Mouse (Mus musculus) cortical plate, adult 2 months (tissue): ENCODE results near the gene H2al2b. TPM values are rescaled to one million over a fixed set of nuclear protein-coding genes. Genes with fewer than 3 reads are reported as not detected.
"Not testable (repeated sequence)": the region's sequence is repeated elsewhere in the genome, so short reads cannot be mapped to it uniquely, and the experiment has no call there.

ENCODE experiments used
- H3K27ac ChIP-seq: fragments of 200-500 bp; 2 replicates; pipeline ENCODE4 v1.5.1; 2012; ENCODE audit warnings: low read length, control low read depth, inconsistent platforms; ENCODE audit not compliant: insufficient read depth
- H3K4me1 ChIP-seq: fragments of 200-500 bp; 2 replicates; pipeline ENCODE4 v1.6.1; 2011; ENCODE audit warnings: low read length; ENCODE audit not compliant: control insufficient read depth, insufficient read depth
- H3K4me3 ChIP-seq: fragments of 200-500 bp; 2 replicates; pipeline ENCODE4 v1.5.1; 2011; ENCODE audit warnings: mild to moderate bottlenecking, low read length, control low read depth; ENCODE audit not compliant: insufficient read depth
- polyA plus RNA-seq: library from polyadenylated mRNA; depleted of rRNA; stranded (reverse); fragments of >200 nt; gene quantifications from 2 replicates; pipeline ENCODE4 v1.2.3, GENCODE M21; 2012; rRNA removed

Gene H2al2b
- polyA plus RNA-seq = not detected in 2 replicates

DNA sequence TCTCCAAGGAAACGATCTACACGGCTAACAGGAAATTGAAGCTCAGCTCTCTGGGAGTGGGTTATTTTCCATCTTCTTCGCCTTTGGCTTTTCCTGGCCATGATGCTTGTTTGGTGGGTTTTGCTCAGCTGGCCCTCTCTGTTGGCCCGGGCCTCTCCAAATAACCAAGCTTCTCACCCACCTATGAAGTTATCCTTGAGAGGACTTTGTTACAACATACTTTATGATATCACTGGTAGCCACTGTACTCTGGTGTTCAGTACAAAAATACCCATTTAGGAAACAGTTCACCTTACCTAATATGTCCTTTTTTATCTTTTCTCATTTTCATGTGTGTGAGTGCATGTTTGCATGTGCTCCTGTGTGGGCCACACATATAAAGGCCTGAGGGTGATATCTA, at the start of gene H2al2b:
TSS of gene H2al2b (minus strand) at position 101 of the 400 bp plus-strand sequence.
- H3K27ac ChIP-seq, H3K4me3 ChIP-seq, H3K4me1 ChIP-seq: not testable (repeated sequence)

Other genes starting within 250 kb of the H2al2b start
- gene H2al2c, start 121.6 kb downstream of the H2al2b start, polyA plus RNA-seq = not detected in 2 replicates
- not detected in 2 replicates for gene Sry, start 57.0 kb downstream of the H2al2b start, polyA plus RNA-seq
- gene Gm4064, start 75.5 kb upstream of the H2al2b start, polyA plus RNA-seq = not detected in 2 replicates
- not detected in 2 replicates for gene Rbmy, start 110.0 kb upstream of the H2al2b start, polyA plus RNA-seq
- gene Gm10256, start 110.0 kb upstream of the H2al2b start, polyA plus RNA-seq = not detected in 2 replicates
- not detected in 2 replicates for gene Gm10352, start 180.3 kb upstream of the H2al2b start, polyA plus RNA-seq
- gene Gm29289, start 211.9 kb upstream of the H2al2b start, polyA plus RNA-seq = not detected in 2 replicates